Mouse (Mus musculus): Measurements from ENCODE around the gene Mllt10.
A peak's percentile ranks its signal among the peaks of the same experiment; 100 is the strongest.

Gene Mllt10

DNA sequence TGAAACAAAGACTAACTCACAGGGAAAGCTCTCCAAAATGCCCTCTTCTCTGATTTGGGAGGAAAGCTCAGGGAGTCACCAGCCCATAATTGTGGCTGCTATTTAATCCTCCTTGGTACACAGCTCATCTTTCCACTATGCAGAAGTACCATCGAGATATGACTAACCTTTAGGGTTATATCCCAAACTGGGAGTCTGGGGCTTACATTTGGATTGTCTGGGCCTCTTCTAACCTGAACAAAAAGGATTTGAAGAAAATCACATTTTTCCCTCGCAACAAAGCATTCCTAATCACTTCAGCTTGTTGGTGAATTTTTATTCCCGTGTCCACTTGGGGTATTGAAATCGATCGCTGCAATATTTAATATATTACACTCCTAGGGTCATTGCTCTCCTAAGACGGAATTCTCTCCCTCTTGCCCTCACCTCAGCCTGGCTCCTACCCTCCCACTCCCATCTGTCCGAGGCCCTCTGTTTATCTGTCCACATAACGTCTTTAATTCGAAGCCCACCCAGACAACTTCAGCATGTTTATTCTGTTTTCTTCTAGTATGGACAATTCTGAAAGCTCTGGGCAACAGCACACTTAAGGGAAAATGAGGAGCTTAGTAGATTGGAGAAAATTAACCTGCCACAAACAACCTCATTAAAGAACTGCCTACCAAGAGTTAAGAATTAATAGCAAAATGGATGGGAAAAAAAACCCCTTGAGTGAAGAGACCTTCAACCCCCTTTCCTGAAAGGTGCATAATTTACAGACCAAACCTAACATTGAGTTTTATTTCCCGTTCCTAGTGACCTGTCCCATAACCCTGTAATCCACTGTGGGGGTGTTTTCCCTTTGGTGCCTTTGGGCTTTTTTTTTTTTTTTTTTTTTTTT is 20.4 kb upstream of the Mllt10 start:
- no peak for DNase-seq

DNA sequence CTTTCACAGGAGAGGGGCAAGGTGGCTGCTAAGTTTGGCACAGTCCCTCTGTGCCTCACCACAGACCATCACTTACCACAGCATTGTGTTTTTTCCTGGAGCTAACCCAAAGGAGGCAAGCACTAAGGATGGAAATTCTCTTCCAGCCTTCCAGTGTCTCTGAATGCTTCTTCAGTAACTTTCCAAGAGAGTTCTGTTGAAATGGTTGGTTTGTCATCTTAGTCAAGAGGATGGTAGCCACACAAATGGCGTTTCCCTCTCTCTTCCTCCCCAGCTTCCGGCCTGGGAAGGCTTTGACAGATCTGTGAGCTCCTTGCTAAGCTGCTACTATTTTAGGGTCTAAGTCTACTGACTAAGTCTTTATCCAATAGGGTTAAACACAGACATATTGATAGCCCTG is 17.5 kb upstream of the Mllt10 start, which contains the start of gene A930004D18Rik:
A930004D18Rik (minus strand) TSS at position 247 of the 400 bp plus-strand sequence.
- DNase-seq, result no peak

DNA sequence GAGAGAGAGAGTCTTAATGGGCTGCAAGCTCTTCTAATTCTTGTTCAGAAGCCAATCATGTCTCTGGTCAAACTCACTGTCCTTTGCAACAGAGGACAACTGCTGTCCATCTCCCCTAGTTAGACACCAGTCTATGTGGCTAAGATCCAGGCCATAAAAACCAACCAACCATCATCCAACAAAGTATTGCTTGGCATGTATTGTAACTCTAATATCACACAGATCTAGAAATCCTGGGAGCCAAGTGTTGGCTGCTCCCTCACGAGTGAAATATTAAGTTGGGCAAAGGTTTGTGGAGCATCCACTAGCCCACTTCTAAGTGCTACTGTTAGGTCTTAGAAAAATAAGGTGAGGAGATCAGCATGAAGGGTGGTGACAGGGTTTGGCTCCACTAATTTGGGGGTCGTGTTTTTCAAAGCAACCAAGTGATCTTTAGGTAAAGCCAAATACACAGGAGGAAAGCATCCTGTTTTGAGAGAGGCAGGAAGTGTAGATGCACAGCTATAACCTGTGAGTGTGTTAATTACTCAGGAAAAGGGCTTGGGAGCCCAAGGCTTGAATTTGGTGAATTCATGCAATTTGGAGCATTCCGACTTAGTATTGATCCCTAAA is 16.8 kb upstream of the Mllt10 start:
- no peak for DNase-seq

DNA sequence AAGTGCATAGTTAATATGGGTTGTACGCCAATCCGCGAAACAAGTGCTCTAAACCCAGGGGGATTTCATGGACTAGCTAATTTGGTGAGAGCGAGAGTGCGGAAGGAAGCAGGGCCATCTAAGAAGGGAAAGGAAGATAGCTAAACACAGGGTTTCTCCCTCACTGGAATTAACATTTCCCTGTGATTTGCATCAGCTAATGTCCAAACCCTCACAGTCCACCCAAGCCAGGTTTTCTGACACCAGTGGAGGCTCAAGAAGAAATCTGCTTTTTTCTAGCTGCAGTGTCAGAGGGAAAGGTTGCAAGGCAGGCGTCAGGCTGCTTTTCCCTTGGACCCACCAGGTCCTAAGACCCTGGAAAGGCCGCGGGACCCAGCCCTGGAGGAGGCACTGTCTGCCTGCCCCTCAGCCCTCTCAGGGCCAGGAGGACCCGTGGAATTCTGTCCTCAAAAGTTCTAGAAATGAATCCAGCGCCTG is 16.1 kb upstream of the Mllt10 start:
- no peak for DNase-seq

DNA sequence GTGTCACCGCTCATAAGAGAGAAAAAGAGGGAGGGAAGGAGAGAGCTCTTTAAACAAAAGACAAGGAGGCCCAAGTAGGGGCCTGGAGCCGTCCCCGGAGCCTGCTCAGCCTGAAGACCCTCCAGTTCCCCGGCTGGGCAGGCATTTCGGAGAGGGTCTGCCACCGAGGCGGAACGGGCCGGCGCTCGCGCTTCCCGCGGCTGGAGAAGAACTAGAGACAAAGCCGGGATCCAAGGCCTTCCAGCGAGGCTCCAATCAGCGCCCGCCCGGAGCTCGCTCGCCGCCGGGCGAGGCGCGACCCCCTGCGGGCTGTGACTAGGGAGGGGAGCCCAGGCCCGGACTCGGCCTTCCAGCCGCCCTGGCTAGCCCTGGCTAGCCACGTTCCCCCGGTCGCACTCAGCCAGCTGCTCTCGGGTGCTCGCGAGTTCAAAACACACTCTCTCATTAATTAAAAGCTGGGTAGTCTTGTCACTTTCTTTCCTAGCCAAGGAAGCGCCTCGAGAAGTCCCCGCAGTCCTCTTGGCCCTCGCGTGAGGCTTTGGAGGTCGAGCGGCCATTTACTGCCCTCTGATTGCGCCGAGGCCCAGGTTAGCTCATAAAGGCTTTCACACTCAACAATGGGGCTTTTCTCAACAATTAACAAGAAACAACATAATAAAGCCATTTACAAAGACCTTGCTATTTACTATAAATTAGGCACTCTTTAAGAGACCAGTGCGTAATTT is 15.3 kb upstream of the Mllt10 start:
- peak; percentile 25 for DNase-seq

DNA sequence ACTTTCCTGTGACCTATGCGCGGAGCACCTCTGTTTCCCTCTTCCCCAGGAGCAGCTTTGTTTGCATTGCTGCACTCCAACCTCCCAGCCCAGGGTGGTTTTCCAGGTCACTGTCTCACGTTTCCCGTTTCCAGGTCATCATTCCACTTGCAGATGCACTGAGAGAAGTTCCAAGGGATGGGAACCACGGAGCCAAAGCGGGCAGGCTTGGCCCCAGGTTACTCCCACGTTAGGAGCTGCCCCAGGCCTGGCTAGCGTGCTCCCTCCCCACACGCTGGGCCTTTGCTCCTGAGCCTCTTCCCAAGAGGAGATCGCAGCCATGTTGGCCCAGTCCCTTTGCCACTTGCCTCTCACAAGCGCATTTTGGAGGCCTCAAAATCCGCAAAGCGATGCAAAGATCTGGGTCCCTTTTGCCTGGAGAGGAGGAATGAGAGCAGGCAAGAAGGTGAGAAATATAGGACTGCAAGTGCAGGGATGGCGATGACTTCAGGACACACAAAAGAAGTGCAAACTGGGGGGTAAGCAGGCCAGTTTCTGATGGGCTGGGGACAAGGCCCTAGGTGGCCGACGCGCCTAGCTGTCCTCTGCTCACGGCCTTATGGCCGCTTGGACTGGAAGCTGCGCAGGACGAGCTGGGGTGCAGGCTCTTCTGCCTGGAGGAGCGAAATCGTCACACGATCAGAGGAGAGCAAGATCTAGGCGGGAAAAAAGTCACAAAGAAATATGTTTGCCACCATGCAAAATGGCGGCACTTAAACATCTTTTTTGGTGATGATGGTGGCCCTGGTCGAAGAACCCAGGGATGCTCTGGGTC is 14.5 kb upstream of the Mllt10 start:
- DNase-seq, result peak; percentile 32

DNA sequence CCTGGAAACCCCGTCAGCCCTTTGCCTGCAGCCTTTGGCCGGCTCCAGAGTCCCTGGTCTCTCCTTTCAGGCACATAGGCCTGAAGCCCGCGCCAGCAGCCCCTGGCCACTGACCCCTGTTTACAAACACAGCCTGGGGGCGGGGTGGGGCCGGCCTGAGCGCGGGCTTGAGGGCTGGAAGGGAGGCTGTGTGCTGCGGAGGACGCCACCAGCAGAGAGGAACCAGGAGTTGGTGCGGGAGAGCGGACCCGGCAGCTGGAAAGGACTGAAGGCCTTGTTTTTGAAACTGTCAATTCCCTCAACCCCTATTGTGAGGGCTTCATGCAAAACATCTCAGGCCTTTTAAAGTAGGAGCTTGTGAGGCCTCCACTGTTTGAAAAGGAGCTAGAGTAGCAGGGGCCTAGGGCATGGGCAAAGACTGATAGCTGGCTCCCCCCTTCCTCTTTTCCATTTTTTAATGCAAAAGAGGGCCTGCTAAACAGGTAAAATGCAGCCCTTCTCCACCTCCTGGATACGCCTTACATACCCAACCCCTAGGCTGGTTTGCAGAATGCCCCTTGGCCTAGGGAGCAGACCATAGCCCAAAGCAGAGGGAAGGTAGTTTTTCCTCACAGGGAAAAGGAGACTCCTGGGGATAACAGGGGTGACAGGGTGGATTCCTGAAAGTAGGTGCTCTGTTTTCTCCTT is 13.7 kb upstream of the Mllt10 start:
- DNase-seq, result peak; percentile 50

DNA sequence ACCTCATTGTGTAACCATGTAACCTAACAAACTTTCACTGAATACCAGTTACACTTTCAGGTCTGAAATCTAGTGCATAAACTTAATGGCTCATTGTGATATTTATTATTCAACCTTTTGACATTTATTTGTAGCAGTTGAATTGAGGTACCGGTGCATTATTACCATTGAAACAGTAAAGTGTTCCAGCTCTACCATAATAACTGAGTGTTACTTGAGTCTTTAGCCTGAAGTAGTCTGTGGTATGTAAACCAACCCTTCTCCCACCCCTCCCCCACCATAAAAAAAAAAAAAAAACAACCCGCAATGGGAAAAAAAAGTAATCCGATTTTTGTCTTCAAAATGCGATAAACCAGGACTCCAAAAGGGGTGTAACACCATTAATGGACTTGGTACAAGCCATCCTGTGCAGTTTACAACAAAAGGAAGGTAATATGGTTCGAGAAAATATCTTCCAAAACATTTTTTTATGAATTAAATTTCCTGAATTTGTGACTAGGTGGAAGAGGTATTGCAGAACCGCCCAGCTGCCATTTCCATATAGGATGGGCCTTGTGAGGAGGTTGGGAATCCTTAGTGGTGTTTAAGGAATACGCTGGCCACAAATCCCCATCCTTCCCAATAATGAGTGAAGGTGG is 9.8 kb upstream of the Mllt10 start:
- DNase-seq, result no peak

DNA sequence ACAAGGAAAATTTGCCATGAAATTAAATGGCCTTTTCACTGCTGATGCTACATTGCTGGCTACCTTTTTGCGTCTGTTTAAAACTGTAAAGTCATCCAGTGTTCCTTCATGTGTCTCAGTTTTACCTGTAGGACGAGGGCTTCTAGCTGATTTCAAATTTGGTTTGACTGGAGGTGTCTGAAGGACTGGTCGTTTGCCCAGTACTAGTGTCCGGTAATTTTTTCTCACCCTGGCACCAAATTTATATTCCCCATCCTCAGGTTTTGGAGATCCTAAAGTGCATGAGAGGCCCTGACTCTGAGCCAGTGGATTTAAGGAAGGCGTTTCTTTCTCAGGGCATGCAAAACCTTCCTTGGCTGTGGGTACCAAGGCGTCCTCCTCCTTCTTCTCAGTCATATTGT is 9.3 kb upstream of the Mllt10 start:
- DNase-seq, result no peak

DNA sequence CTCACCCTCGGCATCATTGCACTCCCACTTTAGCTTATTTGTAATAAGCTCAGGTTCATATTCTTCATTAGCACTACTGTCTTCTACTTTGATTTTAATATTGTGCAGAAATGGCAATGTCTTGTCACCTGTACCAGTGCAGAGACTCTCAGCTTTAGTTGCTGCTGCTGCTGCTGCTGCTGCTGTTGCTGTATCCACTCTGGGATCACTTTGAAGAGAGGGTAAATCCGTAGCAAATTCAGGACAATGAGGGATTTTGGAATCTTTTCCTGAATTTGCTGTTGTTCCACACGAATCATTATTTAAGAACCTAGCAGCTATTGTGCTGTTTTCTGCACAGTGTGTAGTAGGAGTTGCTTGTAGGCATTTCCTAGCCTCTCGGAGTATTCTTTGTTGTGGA is 8.9 kb upstream of the Mllt10 start:
- DNase-seq, result no peak

DNA sequence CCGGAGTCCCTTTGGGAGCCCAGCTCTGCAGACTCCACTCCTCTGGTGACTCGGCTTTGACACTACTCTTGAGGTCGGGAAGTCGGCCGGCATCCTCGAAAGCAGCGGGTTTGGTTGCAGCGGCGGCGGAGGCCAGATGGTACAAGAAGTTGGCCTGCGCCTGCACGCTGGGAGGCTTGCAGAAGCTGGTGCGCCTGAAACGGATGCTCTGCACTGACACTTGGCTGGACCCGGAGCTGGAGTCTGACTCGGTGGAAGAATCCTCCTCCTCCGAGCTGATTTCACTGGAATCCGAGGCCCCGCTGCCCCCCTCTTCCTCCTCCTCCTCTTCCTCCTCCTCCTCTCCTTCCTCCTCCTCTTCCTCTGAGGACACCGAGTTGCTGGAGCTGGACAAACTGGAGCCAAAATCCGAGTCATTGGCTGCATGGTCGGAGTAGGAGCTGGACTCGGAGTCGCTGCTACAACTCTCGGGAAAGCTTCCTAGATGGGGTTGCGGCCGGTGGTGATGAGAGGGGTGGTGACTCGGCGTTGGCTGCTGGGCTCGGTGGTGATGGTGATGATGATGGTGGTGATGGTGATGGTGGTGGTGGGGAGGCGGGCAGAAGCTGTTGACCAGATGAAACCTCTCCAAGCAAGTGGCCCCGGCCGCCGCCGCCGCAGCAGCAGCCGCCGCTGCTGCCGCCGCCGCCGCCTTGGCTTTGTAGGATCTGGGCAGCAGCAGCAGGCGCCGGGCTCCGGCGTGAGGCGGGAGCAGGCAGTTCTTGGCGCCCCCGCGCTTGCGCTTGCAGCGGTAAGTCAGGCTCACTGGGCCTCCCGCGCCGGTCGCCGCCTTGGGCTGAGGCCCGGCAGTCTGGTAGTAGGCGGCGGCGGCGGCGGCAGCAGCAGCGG is 8.0 kb upstream of the Mllt10 start:
- peak; percentile 62 for DNase-seq

DNA sequence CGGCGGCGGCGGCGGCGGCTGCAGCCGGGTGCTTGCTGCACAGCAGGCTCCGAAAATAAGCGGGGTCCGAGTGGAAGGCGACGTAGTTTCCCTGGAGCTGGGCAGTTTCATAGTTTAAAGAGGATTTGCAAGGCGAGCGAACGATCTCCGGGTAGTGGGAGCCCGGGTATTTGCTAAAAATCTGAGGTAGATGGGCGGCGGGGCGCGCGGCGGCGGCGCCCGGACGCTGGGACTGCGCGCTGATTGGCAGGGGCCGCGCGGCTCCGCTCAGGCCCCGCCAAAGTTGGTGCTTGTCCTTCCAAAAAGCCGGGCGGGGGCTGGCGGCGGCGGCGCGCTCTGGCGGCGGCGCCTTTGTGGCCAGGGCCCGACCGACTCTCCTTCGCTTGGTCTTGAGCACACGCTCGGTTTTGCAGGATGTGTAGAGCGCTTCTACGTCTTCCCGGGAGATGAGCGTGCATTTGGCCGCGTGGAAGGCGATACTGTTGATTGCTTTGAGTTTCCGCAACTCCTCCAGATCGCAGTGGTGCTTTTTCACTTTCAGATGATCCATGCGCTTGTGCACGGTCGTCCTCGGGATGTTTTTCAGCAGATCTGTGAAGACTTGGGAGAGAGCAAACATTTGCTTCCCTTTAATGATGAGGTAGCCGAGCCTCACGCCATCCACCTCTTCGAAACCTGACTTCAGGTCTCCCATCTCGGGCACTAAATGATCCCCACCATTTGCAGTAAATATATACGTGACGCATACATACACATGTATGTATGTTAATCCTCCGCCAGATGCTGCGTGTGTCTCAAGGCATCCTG is 7.2 kb upstream of the Mllt10 start:
- peak; percentile 76 for DNase-seq

DNA sequence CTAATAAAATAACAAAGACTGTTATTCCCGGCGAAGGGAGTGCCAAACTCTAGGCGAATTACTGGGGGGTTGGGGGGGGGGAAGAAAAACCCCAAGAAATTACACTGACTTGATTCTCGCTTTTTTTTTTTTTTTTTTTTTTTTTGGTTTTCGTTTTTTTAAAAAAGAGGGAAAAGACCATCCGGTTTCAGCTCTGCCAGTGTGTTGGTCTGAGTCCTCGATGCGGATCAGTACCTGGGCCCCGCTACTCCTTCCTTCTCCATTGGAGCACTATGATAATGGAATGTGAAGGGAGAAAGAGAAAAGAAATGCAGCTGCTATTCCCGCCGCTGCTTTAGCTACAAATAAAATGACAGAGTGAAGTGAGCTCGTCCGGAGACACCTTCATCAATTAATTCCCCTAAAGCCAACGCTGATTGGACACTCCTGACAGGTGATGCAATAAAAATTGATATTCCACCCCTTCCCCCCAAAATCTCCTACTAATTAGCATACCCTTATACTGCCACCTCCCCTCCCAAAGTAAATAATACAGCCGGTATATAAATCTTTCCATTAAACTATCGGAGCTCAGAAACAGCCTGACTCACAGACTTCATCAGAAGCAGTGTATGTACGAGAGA is 6.5 kb upstream of the Mllt10 start, which contains the start of gene Skida1:
Skida1 (minus strand) TSS at position 599 of the 623 bp plus-strand sequence.
- DNase-seq, result no peak

DNA sequence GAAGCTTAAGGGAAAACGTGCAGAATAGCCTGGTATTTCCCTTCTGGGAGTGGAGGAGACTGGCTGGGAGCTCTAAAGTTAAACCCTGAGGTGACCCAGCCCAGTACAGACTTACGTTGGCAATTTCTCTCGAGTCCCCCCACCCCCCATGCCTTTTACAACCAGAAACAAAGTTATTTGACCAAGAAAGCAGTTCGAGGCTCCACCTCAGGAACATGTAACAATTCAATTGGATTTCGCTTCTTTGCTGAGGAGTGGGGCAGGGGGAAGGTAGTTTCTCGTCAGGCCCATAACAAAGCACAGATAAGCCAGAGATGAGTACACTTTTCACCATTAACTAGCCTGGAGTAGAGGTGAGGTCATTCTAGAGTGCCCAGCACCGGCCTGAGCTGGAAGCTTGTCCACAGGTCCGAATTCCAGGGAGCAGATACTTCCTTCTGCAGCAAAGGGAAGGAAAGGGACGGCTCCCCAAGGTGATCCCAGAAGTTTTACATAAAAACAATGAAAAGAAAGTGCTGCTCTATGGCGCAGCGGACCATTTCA is 5.7 kb upstream of the Mllt10 start:
- DNase-seq, result no peak

DNA sequence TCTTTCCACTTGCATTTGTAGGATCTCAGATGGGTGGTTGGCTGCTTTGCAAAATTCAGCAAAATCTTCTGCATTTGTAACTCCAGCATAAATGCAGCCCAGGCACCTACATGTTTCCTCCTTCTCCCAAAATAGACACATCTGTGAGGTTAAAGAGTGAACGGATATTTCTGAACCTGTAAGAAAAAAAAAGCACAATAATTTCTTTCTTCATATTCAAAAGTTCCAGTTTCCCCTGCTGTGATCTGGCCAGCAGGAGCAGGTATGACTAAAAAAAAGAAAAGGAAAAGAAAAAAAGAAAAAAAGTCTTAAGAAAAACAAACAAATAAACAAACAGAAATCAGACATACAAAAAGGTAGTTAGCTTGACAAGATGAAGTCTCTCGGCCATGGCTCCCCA is 5.0 kb upstream of the Mllt10 start:
- no peak for DNase-seq

DNA sequence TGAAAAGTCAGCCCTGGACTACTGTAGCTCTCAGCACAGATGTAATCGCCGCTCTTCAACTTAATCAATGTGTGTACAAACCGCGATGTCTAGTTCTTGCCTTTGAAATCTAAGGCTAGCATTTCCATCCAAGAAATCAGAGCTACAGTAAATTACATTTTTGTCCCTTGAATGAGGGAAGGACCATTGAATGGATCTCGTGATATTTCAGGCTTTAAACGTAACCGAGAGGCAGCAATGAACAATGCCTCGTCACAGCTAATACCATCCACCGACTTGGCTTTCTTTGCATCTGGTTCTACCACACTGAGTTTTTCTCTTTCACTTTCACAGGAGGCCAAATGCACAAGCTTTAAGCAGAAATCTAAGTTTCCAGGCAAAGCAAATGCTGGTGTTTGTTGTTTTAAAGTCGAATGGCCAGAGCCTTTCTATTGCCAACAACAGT is 4.5 kb upstream of the Mllt10 start:
- no peak for DNase-seq

DNA sequence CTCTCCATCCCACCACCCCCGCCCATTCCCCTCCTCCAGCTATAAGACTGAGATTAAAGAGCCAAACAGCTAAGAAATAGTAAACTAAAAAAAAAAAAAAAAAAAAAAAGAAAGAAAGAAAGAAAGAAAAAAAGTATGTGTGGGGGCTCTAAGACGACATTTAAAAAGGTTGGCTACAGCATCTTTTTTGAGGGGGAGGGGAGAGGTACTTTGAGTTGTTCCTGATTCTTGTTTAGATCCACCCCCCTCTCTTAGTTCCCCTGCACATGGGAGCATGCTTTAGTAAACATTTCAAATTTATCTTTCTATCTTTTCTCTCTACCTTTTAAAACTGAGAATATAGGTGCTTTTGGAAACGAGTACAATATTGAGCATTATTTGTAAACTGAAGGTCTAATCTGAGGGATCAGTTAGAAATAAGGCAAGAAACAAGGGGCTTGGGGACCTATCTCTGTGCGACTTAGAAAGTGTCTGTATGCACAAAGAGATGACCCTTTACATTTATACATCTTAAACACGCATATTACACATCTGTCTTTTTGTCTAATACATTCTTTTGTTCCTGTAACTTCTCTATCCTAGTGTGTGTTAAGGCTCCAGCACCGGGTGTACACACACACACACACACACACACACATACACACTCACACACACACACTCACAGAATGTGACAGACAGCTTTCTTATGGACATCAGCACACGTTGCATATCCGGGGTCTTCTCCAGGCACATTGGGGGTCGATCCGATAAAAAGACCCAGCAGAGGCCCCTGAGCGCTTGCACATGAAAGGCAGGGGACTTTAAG is 3.8 kb upstream of the Mllt10 start:
- DNase-seq, result no peak

DNA sequence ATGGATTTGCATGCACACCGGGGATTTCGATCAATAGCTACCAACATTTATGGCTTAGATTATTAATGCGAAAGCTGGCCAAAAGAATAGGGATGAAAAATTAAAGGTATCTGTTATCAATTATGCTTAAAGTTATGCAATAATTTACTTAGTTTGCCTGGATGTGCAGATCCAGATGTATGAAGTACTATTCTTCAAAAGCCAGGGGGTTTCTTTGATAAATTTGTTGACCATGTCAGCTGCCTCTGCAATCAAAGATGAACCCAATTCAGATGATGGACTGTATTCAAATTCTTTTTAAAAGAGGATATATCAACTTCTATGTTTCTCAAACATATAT is 3.2 kb upstream of the Mllt10 start:
- no peak for DNase-seq
